Mouse (Mus musculus): ENCODE results near the gene Nkx1-1.

Gene Nkx1-1

DNA sequence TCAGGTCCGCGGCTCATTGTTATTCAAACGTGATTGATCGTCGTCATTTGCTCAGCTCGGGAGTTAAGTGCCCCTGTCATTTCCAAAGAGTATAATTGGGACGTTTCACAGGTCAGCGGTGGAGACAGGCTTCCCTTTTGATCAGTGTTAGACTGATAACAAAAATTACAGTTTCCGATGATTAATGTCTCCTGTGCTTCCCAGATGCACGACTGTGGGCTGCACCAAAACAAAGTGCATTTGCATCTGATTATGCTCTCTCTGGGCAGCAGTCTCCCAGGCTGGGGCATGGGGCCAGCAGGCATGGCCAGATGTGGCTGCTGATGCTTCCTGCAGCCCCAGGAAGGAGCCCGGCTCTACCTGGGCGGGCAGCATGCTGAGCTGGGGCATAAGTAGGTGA is 33.0 kb downstream of the Nkx1-1 start:
- DNase-seq (ENCODE audit: low spot score), result no peak

DNA sequence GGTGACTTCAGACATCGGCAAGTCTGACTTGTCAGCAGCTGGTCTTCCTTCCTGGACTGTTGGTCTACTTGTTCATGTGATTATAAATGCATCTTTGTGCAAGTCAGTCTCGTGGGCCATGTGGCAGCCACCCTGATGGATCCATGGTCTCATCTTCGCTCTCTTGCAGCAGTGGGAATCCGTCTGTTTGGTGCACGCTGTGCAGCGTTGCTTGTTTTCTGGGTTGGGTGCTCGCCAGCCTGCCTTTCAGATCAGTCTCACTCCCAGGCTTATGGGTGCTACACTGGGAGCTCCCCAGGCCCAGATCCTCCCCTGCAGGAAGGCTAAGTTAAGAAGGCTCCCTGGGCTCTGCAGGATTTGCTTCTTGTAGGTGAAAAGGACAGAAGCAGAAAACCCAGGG is 36.9 kb downstream of the Nkx1-1 start:
- no peak for DNase-seq (ENCODE audit: low spot score)

GRCm38 (mm10) chr5:33395693-33396092 is 38.1 kb downstream of the Nkx1-1 start:
- DNase-seq (ENCODE audit: low spot score), result no peak

DNA sequence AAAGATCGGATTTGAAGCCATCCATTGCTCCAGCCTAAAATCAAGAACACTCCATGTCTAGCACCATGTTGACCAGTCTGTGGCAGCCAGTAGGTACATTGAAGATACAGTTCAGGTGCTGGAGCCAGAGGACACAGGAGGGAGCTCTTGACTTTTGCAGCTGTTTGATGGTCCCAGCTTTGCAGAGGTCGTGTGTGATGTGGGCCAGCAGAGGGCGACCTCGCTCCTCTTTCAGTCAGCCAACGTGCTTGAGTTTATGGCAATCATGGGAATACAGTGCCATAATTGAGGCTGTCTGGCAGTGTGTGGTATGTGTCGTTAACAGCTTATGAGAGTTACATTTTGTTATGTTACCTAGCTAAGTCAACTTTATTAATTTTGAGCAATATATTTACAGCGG is 40.0 kb downstream of the Nkx1-1 start:
- peak; percentile 28 for DNase-seq (ENCODE audit: low spot score)

DNA sequence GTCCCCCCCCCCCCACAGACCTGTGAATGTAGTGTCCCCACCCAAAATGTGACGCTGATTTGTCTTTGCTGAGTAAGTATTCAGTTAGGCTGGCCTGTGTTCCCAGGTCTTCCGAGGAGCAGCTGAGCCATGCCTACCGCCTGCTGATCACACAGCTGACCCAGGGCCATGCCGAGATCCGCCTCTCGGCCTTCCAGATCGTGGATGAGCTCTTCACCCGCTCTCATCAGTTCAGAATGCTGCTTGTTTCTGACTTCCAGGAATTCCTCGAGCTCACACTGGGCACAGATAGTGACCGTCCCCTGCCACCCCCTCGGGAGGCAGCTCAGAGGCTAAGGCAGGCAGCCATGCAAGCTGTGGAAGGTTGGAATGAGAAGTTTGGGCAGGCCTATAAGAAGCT is 46.2 kb downstream of the Nkx1-1 start:
- no peak for DNase-seq (ENCODE audit: low spot score)

All from urinary bladder, postnatal 10 days (tissue).